Mouse (Mus musculus) stomach, embryonic 14.5 days (tissue): ENCODE measurements around the gene Unc79. TPM values are rescaled to one million over a fixed set of nuclear protein-coding genes. Genes with fewer than 3 reads are reported as not detected.

Experiments used
- ATAC-seq: fragments of 200-750 bp; cut with Nextera tagmentation; 2 replicates; pipeline ENCODE4 v1.8.0; 2017; ENCODE audit warnings: low read depth, moderate TSS enrichment; ENCODE audit not compliant: insufficient number of reproducible peaks, insufficient read depth, low FRiP score
- H3K27ac ChIP-seq: fragments of 300-500 bp; sonication (generic); 2 replicates; pipeline ENCODE4 v1.5.1; 2014; ENCODE audit warnings: mild to moderate bottlenecking, low read length, moderate library complexity, mixed read lengths
- H3K27me3 ChIP-seq: fragments of 300-500 bp; sonication (generic); 2 replicates; pipeline ENCODE4 v1.6.1; 2014; ENCODE audit warnings: low read length, control low read depth, mixed read lengths; ENCODE audit not compliant: control insufficient read depth, insufficient read depth
- H3K36me3 ChIP-seq: fragments of 300-500 bp; sonication (generic); 2 replicates; pipeline ENCODE4 v1.6.1; 2014; ENCODE audit warnings: mild to moderate bottlenecking, control low read depth, low read length, moderate library complexity, mixed read lengths; ENCODE audit not compliant: control insufficient read depth, insufficient read depth
- H3K4me1 ChIP-seq: fragments of 300-500 bp; sonication (generic); 2 replicates; pipeline ENCODE4 v1.6.1; 2014; ENCODE audit warnings: low read length, control low read depth, mixed read lengths; ENCODE audit not compliant: control insufficient read depth, insufficient read depth
- H3K4me2 ChIP-seq: fragments of 300-500 bp; sonication (generic); replicated peaks from 2 replicates; pipeline ENCODE4 v1.6.1; 2014; ENCODE audit warnings: low read depth, low read length, control low read depth
- H3K4me3 ChIP-seq: fragments of 300-500 bp; sonication (generic); 2 replicates; pipeline ENCODE4 v1.5.1; 2014; ENCODE audit warnings: low read depth, low read length, control low read depth
- H3K9ac ChIP-seq: fragments of 300-500 bp; sonication (generic); replicated peaks from 2 replicates; pipeline ENCODE4 v1.6.1; 2014; ENCODE audit warnings: low read depth, mild to moderate bottlenecking, control low read depth, low read length, moderate library complexity, mixed read lengths
- H3K9me3 ChIP-seq: fragments of 300-500 bp; sonication (generic); 2 replicates; pipeline ENCODE4 v1.6.1; 2016; ENCODE audit warnings: low read depth, low read length, control low read depth; ENCODE audit not compliant: control insufficient read depth
- WGBS: fragments of 180-500 bp; shearing (Covaris S2); extraction: QIAGEN DNeasy Blood & Tissue Kit; methylation state at CpG from one replicate; pipeline ENCODE4 v1.1.7; 2014; 5-methylcytosine and 5-hydroxymethylcytosine counted together
- polyA plus RNA-seq: library from polyadenylated mRNA; unstranded; fragments of >200 nt; fragmentation: Nextera tagmentation; extraction: Ambion mirVana; gene quantifications from 2 replicates; pipeline ENCODE4 v1.2.1, GENCODE M21; 2014

Unc79 gene
- polyA plus RNA-seq, 1 experiment from 2014 or later = 1.1 TPM

GRCm38 (mm10) chr12:102987736-102988135 is 39.1 kb downstream of the Unc79 start:
- Histone ChIP-seq H3K9ac (no peak overlapping the region), H3K27ac (no peak overlapping the region), H3K4me1 (no peaks in the 10 kb centered on the region), H3K9me3 (no peaks in the 10 kb centered on the region), H3K27me3 (no peaks in the 10 kb centered on the region), H3K36me3 (no peaks in the 10 kb centered on the region), H3K4me2 (no peak overlapping the region), H3K4me3 (no peak overlapping the region)
- 69% methylated on average over 6 of the region's 6 CpGs for WGBS
- ATAC-seq = no peak

DNA sequence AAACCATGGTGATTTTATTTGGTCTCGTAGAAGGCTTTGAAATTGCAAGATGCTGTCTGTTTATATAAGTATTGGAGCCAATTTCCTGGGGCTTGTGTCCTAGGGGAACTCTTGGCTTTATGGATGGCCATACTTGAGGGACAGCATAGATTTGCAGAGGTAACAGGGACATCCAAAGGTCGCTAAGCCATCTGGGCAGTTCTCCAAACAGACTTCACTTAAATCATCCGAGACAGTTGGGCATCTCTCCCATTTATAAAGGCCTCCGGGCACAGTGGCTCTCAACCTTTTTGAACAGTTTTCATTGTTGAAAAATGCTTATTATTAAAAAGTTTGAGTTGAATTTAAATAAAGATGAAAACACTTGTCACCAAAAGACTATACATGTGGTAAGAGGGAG is 59.8 kb downstream of the Unc79 start:
- Histone ChIP-seq H3K36me3 (no peaks in the 10 kb centered on the region), H3K27me3 (no peaks in the 10 kb centered on the region), H3K4me1 (no peaks in the 10 kb centered on the region), H3K27ac (no peak overlapping the region), H3K9ac (no peak overlapping the region), H3K9me3 (no peaks in the 10 kb centered on the region), H3K4me3 (no peak overlapping the region), H3K4me2 (no peak overlapping the region)
- 38% methylated on average over 4 of the region's 4 CpGs for WGBS
- ATAC-seq = no peak

DNA sequence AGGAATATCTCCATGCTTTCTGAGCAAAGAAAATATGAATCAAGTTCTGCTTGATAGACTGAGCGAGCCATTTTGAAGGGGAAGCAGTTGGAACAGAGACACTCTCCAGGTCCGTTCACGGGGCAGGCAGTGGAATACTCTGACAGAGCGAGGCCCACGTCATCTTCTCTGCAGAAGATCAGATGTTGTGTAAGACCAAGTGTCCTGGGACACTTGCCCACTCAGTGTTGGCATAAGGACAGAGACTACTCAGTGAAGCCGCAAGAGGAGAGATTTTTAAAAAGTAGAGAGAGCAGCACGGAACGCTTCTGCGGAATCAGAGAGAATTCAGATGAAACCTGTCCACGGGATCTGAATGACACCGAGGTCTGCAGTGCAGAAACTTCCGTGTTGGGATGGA is 69.5 kb downstream of the Unc79 start:
- no peak for ATAC-seq
- Histone ChIP-seq H3K4me2 (no peak overlapping the region), H3K27ac (no peak overlapping the region), H3K9me3 (no peaks in the 10 kb centered on the region), H3K36me3 (no peaks in the 10 kb centered on the region), H3K9ac (no peak overlapping the region), H3K4me1 (no peaks in the 10 kb centered on the region), H3K27me3 (no peaks in the 10 kb centered on the region), H3K4me3 (no peak overlapping the region)
- 93% methylated on average over 12 of the region's 12 CpGs for WGBS

DNA sequence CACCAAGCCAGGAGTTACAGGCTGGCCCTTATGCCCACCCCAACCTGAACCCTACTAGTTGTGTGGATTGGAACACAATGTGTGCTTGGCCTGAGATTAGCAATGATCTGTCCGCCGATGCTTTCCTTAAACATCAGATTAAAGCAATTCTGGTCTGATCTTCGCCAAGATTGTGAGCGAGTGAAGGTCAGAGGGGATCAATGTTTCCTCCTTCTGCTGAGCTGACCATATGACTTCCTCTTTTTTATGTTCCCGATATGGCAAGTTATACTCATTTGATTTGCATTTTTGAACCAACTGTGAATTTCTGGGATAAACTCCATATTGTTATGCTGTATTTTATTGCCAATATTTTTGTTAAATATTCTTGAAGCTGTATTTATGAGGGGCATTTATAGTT is 88.0 kb downstream of the Unc79 start:
- no peaks in the 10 kb centered on the region for H3K4me1 ChIP-seq
- H3K9me3 ChIP-seq = no peaks in the 10 kb centered on the region
- H3K27ac ChIP-seq = no peak overlapping the region
- no peaks in the 10 kb centered on the region for H3K36me3 ChIP-seq
- H3K4me3 ChIP-seq = no peak overlapping the region
- H3K27me3 ChIP-seq = no peaks in the 10 kb centered on the region
- no peak overlapping the region for H3K4me2 ChIP-seq
- ATAC-seq = no peak
- 74% methylated on average over 5 of the region's 5 CpGs for WGBS
- H3K9ac ChIP-seq = no peak overlapping the region

DNA sequence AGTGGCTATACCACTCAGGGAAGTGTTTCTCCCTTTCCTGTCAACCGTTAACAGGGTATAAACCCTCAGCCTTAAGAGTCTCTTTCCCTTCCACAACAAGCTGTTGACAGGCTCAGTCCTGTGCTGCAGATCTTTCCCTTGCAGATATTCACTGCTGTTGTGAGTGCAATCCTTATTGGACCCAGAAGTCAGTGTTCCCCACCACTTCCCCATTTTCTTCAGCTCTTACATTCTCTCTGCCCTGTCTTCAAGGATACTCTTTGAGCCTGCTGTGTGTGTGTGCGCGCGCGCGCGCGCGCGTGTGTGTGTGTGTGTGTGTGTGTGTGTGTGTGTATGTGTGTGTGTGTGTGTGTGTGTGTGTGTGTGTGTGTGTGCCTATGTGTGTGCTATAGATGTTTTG is 90.7 kb downstream of the Unc79 start:
- WGBS = 83% methylated on average over 10 of the region's 10 CpGs
- no peak for ATAC-seq
- Histone ChIP-seq H3K4me2 (no peak overlapping the region), H3K27ac (no peak overlapping the region), H3K9me3 (no peaks in the 10 kb centered on the region), H3K27me3 (no peaks in the 10 kb centered on the region), H3K4me1 (no peaks in the 10 kb centered on the region), H3K9ac (no peak overlapping the region), H3K4me3 (no peak overlapping the region), H3K36me3 (no peaks in the 10 kb centered on the region)

DNA sequence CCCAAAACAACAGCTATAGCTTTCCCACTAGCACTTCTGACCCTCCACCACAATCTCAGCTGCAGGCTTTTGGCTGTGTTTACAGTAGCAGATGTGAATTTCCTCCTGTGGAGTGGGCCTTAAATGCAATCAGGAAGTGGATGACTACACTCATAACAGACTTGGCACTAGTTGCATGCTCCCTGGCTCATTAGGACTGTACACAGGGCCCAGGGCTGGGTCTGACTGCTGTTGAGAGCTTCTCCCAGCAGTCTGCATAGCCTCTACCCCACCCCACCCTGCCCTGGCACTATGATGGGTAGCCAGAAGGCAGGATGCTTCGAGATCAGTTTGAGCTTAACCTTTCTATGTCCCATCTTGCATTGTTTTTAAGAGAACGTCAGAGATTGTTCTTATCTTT is 91.5 kb downstream of the Unc79 start:
- H3K27ac ChIP-seq = no peak overlapping the region
- no peaks in the 10 kb centered on the region for H3K9me3 ChIP-seq
- no peaks in the 10 kb centered on the region for H3K36me3 ChIP-seq
- no peak overlapping the region for H3K4me3 ChIP-seq
- H3K4me1 ChIP-seq = no peaks in the 10 kb centered on the region
- no peak overlapping the region for H3K4me2 ChIP-seq
- 75% methylated on average over 2 of the region's 2 CpGs for WGBS
- H3K27me3 ChIP-seq = no peaks in the 10 kb centered on the region
- no peak for ATAC-seq
- no peak overlapping the region for H3K9ac ChIP-seq

DNA sequence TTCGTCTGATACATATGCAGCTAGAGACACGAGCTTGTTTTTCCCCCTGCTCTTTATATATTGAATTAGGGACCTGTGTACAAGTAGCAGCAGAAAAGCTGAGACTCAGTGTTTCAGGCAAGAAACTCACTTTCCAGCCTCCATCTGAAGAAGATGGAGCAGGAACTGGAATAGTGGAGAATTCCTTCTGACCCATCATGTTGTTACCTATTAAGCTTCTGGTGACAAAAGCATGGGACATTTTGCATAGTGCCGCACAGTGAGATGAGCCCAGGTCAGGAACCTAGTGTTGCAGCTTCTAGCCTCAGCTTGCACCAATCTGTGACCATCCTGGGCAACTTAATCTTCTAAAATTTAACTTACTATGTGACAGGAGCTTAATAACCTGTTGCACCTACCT is 92.7 kb downstream of the Unc79 start:
- no peak overlapping the region for H3K27ac ChIP-seq
- no peak overlapping the region for H3K9ac ChIP-seq
- no peaks in the 10 kb centered on the region for H3K27me3 ChIP-seq
- H3K4me2 ChIP-seq = no peak overlapping the region
- ATAC-seq = no peak
- no peaks in the 10 kb centered on the region for H3K4me1 ChIP-seq
- H3K36me3 ChIP-seq = no peaks in the 10 kb centered on the region
- 94% methylated on average over 3 of the region's 3 CpGs for WGBS
- H3K9me3 ChIP-seq = no peaks in the 10 kb centered on the region
- H3K4me3 ChIP-seq = no peak overlapping the region

- no peak overlapping the region for H3K9ac ChIP-seq
- no peaks in the 10 kb centered on the region for H3K9me3 ChIP-seq
- H3K4me1 ChIP-seq = no peaks in the 10 kb centered on the region
- H3K4me3 ChIP-seq = no peak overlapping the region
- no peak overlapping the region for H3K27ac ChIP-seq
- no peak for ATAC-seq
- H3K4me2 ChIP-seq = no peak overlapping the region
- 94% methylated on average over 5 of the region's 5 CpGs for WGBS
- no peaks in the 10 kb centered on the region for H3K36me3 ChIP-seq
- no peaks in the 10 kb centered on the region for H3K27me3 ChIP-seq
Observed at GRCm38 (mm10) chr12:103042711-103043110, 94.1 kb downstream of the Unc79 start.

GRCm38 (mm10) chr12:103044422-103044821 is 95.8 kb downstream of the Unc79 start:
- H3K9ac ChIP-seq = no peak overlapping the region
- H3K4me2 ChIP-seq = no peak overlapping the region
- no peaks in the 10 kb centered on the region for H3K9me3 ChIP-seq
- H3K27ac ChIP-seq = no peak overlapping the region
- no peaks in the 10 kb centered on the region for H3K4me1 ChIP-seq
- no peaks in the 10 kb centered on the region for H3K36me3 ChIP-seq
- 56% methylated on average over 4 of the region's 4 CpGs for WGBS
- H3K27me3 ChIP-seq = no peaks in the 10 kb centered on the region
- no peak overlapping the region for H3K4me3 ChIP-seq
- ATAC-seq = no peak
